ENCODE assay signal across 26 mouse cellular contexts in genomic region chr11:105149353-105149752, GRCm38 (mm10). TPM values are rescaled to one million over a fixed set of nuclear protein-coding genes. Genes with fewer than 3 reads are reported as not detected.
DNase-seq lines count a peak whose midpoint lies in the region; ATAC-seq and TF ChIP-seq lines count a peak whose summit lies in the region.
"Had no signal": no experiment of that assay in that cellular context is flagged by ENCODE, and none has a peak within 500 bp of the region (broad histone marks: within the 10 kb centered on the region; RNA-seq: fewer than 3 reads in every experiment).

No protein-coding gene starts in this region.

- H3K4me2 ChIP-seq in lung, postnatal 0 days (replicated peaks; ENCODE audit: low read depth, low read length) = no peak overlapping the region
- H3K4me2 ChIP-seq in liver, embryonic 14.5 days (ENCODE audit: low read depth) = no peak overlapping the region
- no peak overlapping the region for H3K4me2 ChIP-seq in intestine, postnatal 0 days (replicated peaks; ENCODE audit: low read depth)
- H3K4me2 ChIP-seq in heart, embryonic 11.5 days = no peak overlapping the region
- H3K4me2 ChIP-seq: embryonic facial prominence, embryonic 12.5 days; forebrain, embryonic 12.5 days; heart, embryonic 12.5 days; hindbrain, embryonic 14.5 days had no signal

- TF ChIP-seq CTCF in lung, postnatal 0 days (IDR thresholded peaks at IDR 0.05) = no peak
- TF ChIP-seq CTCF in liver, embryonic 14.5 days (IDR thresholded peaks at IDR 0.05; ENCODE audit: low read depth) = no peak
- no peak for TF ChIP-seq CTCF in intestine, postnatal 0 days (IDR thresholded peaks at IDR 0.05; ENCODE audit: low read depth)

- H3K27ac ChIP-seq in lung, postnatal 0 days (ENCODE audit: low read length) = no peak overlapping the region
- peak overlapping the region; percentile 65 for H3K27ac ChIP-seq in liver, embryonic 14.5 days
- H3K27ac ChIP-seq in intestine, postnatal 0 days (ENCODE audit: low read depth, low read length) = no peak overlapping the region
- H3K27ac ChIP-seq in heart, embryonic 11.5 days (ENCODE audit: low read depth, low read length) = no peak overlapping the region
- H3K27ac ChIP-seq: embryonic facial prominence, embryonic 12.5 days; forebrain, embryonic 12.5 days; heart, adult 2 months; hindbrain, embryonic 10.5 days; hindbrain, embryonic 14.5 days had no signal

- H3K4me3 ChIP-seq in lung, postnatal 0 days (ENCODE audit: low read depth, low read length) = no peak overlapping the region
- no peak overlapping the region for H3K4me3 ChIP-seq in liver, embryonic 14.5 days (ENCODE audit: insufficient read depth in 1 of 2, low read depth in 2 of 2, low read length in 2 of 2)
- H3K4me3 ChIP-seq in intestine, postnatal 0 days (ENCODE audit: low read depth, low read length) = no peak overlapping the region
- H3K4me3 ChIP-seq in heart, embryonic 11.5 days (ENCODE audit: low read depth, low read length) = no peak overlapping the region
- H3K4me3 ChIP-seq: embryonic facial prominence, embryonic 12.5 days; forebrain, embryonic 12.5 days; heart, adult 2 months; heart, embryonic 12.5 days; hindbrain, embryonic 10.5 days had no signal

- no peaks in the 10 kb centered on the region for H3K27me3 ChIP-seq in lung, postnatal 0 days (replicated peaks; ENCODE audit: insufficient read depth, low read length)
- H3K27me3 ChIP-seq in liver, embryonic 14.5 days (ENCODE audit: control insufficient read depth, insufficient read depth, low read length) = no peaks in the 10 kb centered on the region
- no peaks in the 10 kb centered on the region for H3K27me3 ChIP-seq in intestine, postnatal 0 days (replicated peaks; ENCODE audit: control insufficient read depth, insufficient read depth, low read length)
- H3K27me3 ChIP-seq in heart, embryonic 11.5 days (ENCODE audit: control insufficient read depth, insufficient read depth, low read length) = no peaks in the 10 kb centered on the region
- H3K27me3 ChIP-seq: forebrain, embryonic 12.5 days; heart, embryonic 12.5 days; Patski had no signal

- H3K9me3 ChIP-seq in lung, postnatal 0 days (ENCODE audit: low read length) = no peaks in the 10 kb centered on the region
- no peaks in the 10 kb centered on the region for H3K9me3 ChIP-seq in liver, embryonic 14.5 days (ENCODE audit: control insufficient read depth, low read length)
- no peaks in the 10 kb centered on the region for H3K9me3 ChIP-seq in intestine, postnatal 0 days (ENCODE audit: control insufficient read depth)
- H3K9me3 ChIP-seq in heart, embryonic 11.5 days (replicated peaks; ENCODE audit: control insufficient read depth, low read length) = no peaks in the 10 kb centered on the region
- H3K9me3 ChIP-seq: embryonic facial prominence, embryonic 12.5 days; forebrain, embryonic 12.5 days; heart, embryonic 12.5 days; hindbrain, embryonic 10.5 days had no signal

- no peaks in the 10 kb centered on the region for H3K36me3 ChIP-seq in lung, postnatal 0 days (ENCODE audit: insufficient read depth, low read length)
- no peaks in the 10 kb centered on the region for H3K36me3 ChIP-seq in liver, embryonic 14.5 days (replicated peaks; ENCODE audit: control insufficient read depth, insufficient read depth, low read depth)
- no peaks in the 10 kb centered on the region for H3K36me3 ChIP-seq in intestine, postnatal 0 days (ENCODE audit: control insufficient read depth, insufficient read depth)
- H3K36me3 ChIP-seq in heart, embryonic 11.5 days (ENCODE audit: control insufficient read depth, insufficient read depth, low read length) = no peaks in the 10 kb centered on the region
- H3K36me3 ChIP-seq: embryonic facial prominence, embryonic 12.5 days; forebrain, embryonic 12.5 days; heart, embryonic 12.5 days; hindbrain, embryonic 10.5 days had no signal

- peak; percentile 24 for DNase-seq in lung, postnatal 0 days (ENCODE audit: low spot score)
- DNase-seq in lung, adult 18-20 months = no peak
- peak; percentile 36 for DNase-seq in MEL-GATA-1-ER (ENCODE audit: extremely low read depth, low read depth)
- no peak for DNase-seq in liver, embryonic 14.5 days (ENCODE audit: low read depth in 3 of 3, low spot score in 3 of 3)
- no peak for DNase-seq in right cerebral cortex, postnatal 10 days (ENCODE audit: low spot score in 2 of 2)
- DNase-seq: adrenal gland, postnatal 14 days; cerebellum, adult 11-12 months; cerebellum, adult 9-10 months; cerebellum, postnatal 25 days; gastrocnemius, postnatal 14 days; heart, adult 2 months had no signal

- no peak overlapping the region for H3K9ac ChIP-seq in lung, postnatal 0 days (replicated peaks; ENCODE audit: low read depth)
- no peak overlapping the region for H3K9ac ChIP-seq in liver, embryonic 14.5 days (replicated peaks)
- H3K9ac ChIP-seq in intestine, postnatal 0 days (ENCODE audit: low read depth, low read length) = no peak overlapping the region
- no peak overlapping the region for H3K9ac ChIP-seq in heart, embryonic 11.5 days (ENCODE audit: low read depth, low read length)
- H3K9ac ChIP-seq: embryonic facial prominence, embryonic 12.5 days; forebrain, embryonic 12.5 days; heart, embryonic 12.5 days; hindbrain, embryonic 14.5 days had no signal

- 69% methylated on average over 3 of the region's 3 CpGs for WGBS in lung, postnatal 0 days
- WGBS in liver, embryonic 14.5 days (ENCODE audit: insufficient replicate concordance) = 31% methylated on average over 3 of the region's 3 CpGs
- 64% methylated on average over 3 of the region's 3 CpGs for WGBS in intestine, postnatal 0 days
- WGBS in heart, embryonic 11.5 days (ENCODE audit: insufficient replicate concordance) = 37% methylated on average over 3 of the region's 3 CpGs

- H3K4me1 ChIP-seq in lung, postnatal 0 days (ENCODE audit: insufficient read depth, low read depth, low read length) = peaks cover 9% of the 10 kb centered on the region
- peaks cover 48 to 59% of the 10 kb centered on the region in 2 experiments for H3K4me1 ChIP-seq in liver, embryonic 14.5 days (replicated peaks; ENCODE audit: control insufficient read depth in 2 of 2, insufficient read depth in 2 of 2, low read length in 1 of 2)
- no peaks in the 10 kb centered on the region for H3K4me1 ChIP-seq in intestine, postnatal 0 days (replicated peaks; ENCODE audit: control insufficient read depth, insufficient read depth, low read length)
- peaks cover 13% of the 10 kb centered on the region for H3K4me1 ChIP-seq in heart, embryonic 11.5 days (ENCODE audit: control insufficient read depth, insufficient read depth, low read length)

- no peak for TF ChIP-seq EP300 in lung, postnatal 0 days (IDR thresholded peaks at IDR 0.05)
- TF ChIP-seq EP300 in liver, embryonic 14.5 days (IDR thresholded peaks at IDR 0.05; ENCODE audit: low read depth) = no peak

- ATAC-seq in lung, postnatal 0 days = no peak
- ATAC-seq in liver, embryonic 14.5 days (ENCODE audit: insufficient read depth) = no peak
- ATAC-seq in intestine, postnatal 0 days = no peak
- ATAC-seq in heart, embryonic 11.5 days (replicated peaks; ENCODE audit: insufficient number of reproducible peaks, low FRiP score, low TSS enrichment) = no peak
- ATAC-seq: activated CD4-positive, CD25-positive, alpha-beta regulatory T cell, adult 4 months; forebrain, embryonic 16.5 days; Patski had no signal

RNA-seq across cellular contexts. Expression of gene Gm10842, which starts 2.7 kb away (rescaled TPM):
- polyA plus RNA-seq in lung, postnatal 0 days (2015; fragmentation: Nextera tagmentation; extraction: Ambion mirVana) = not detected in 2 replicates
- not detected in 2 replicates for polyA plus RNA-seq in liver, embryonic 14.5 days (2012; rRNA removed)
- polyA plus RNA-seq in liver, embryonic 14.5 days (2014; fragmentation: Nextera tagmentation; extraction: Ambion mirVana) = not detected in 2 replicates
- not detected in 2 replicates for polyA plus RNA-seq in intestine, postnatal 0 days (2015; fragmentation: Nextera tagmentation; extraction: Ambion mirVana)
- not detected in 2 replicates for polyA plus RNA-seq in heart, embryonic 11.5 days (2014; fragmentation: Nextera tagmentation; extraction: Ambion mirVana)
- polyA plus RNA-seq: activated CD4-positive, CD25-positive, alpha-beta regulatory T cell, adult 4 months; C2C12; cortical plate, adult 2 months; embryonic facial prominence, embryonic 12.5 days; forebrain, embryonic 12.5 days; forebrain, embryonic 16.5 days; frontal cortex, adult 2 months; gonadal fat pad, adult 2 months; heart, adult 2 months; heart, embryonic 12.5 days; heart, embryonic 16.5 days; hindbrain, embryonic 10.5 days; hindbrain, embryonic 14.5 days; Patski had no signal

RNA-seq across cellular contexts. Expression of gene Mettl2, which starts 23.1 kb away (rescaled TPM):
- 14.9 and 16.2 TPM in 2 replicates for polyA plus RNA-seq in lung, postnatal 0 days (2015; fragmentation: Nextera tagmentation; extraction: Ambion mirVana)
- 12.0 and 16.6 TPM in 2 replicates for polyA plus RNA-seq in liver, embryonic 14.5 days (2012; rRNA removed)
- polyA plus RNA-seq in liver, embryonic 14.5 days (2014; fragmentation: Nextera tagmentation; extraction: Ambion mirVana) = 14.2 and 14.6 TPM in 2 replicates
- 9.3 and 11.0 TPM in 2 replicates for polyA plus RNA-seq in intestine, postnatal 0 days (2015; fragmentation: Nextera tagmentation; extraction: Ambion mirVana)
- polyA plus RNA-seq in heart, embryonic 11.5 days (2014; fragmentation: Nextera tagmentation; extraction: Ambion mirVana) = 28.9 and 33.7 TPM in 2 replicates

RNA-seq across cellular contexts. Expression of gene Tlk2, which starts 29.3 kb away (rescaled TPM):
- polyA plus RNA-seq in lung, postnatal 0 days (2015; fragmentation: Nextera tagmentation; extraction: Ambion mirVana) = 14.4 and 14.8 TPM in 2 replicates
- polyA plus RNA-seq in liver, embryonic 14.5 days (2012; rRNA removed) = 12.0 and 16.3 TPM in 2 replicates
- polyA plus RNA-seq in liver, embryonic 14.5 days (2014; fragmentation: Nextera tagmentation; extraction: Ambion mirVana) = 10.2 and 10.6 TPM in 2 replicates
- 8.8 and 8.9 TPM in 2 replicates for polyA plus RNA-seq in intestine, postnatal 0 days (2015; fragmentation: Nextera tagmentation; extraction: Ambion mirVana)
- 17.3 and 19.3 TPM in 2 replicates for polyA plus RNA-seq in heart, embryonic 11.5 days (2014; fragmentation: Nextera tagmentation; extraction: Ambion mirVana)

Comparison
In these comparisons a context has a peak if more than half of its experiments do, and no peak if none do; other contexts are left out.
1. DNase-seq: peak in lung, postnatal 0 days (single experiment) and MEL-GATA-1-ER (single experiment); none in lung, adult 18-20 months (0 of 2), liver, embryonic 14.5 days (0 of 3) and right cerebral cortex, postnatal 10 days (0 of 2).